Mouse (Mus musculus) layer of hippocampus, adult 18-20 months (tissue): ENCODE data around the gene Synj1. TPM values are rescaled to one million over a fixed set of nuclear protein-coding genes. Genes with fewer than 3 reads are reported as not detected.

Source experiments
- DNase-seq, 2 experiments: peaks; one replicate each; pipeline ENCODE4 v3.0.0; 2022; ENCODE audit warnings: low spot score in 2 of 2
- long read RNA-seq: library from polyadenylated mRNA; stranded (forward); transcript quantifications from one replicate; pipeline ENCODE4 v2.0.0, GENCODE M21; 2021
- total RNA-seq, 2 experiments: library from RNA; stranded (reverse); gene quantifications; 2 replicates each; pipeline ENCODE4 v1.2.3; 2021

Gene Synj1
- total RNA-seq = 100 to 1,000 TPM; 425 to 459 TPM
- long read RNA-seq, full-length matches to known transcripts = 76 of 223 reads
- long read RNA-seq, partial matches to known transcripts = 66 of 223 reads
- long read RNA-seq, other reads (novel, unspliced or antisense) = 81 of 223 reads

GRCm38 (mm10) chr16:91011021-91011683, at the start of gene Synj1:
Gene Synj1 (minus strand): TSS chr16:91011308.
- peak; percentile 93 to 95 for DNase-seq

GRCm38 (mm10) chr16:91057741-91058140, 46.6 kb upstream of the Synj1 start:
- no peak for DNase-seq

- no peak for DNase-seq
Measured at GRCm38 (mm10) chr16:91057261-91057660, 46.2 kb upstream of the Synj1 start.

GRCm38 (mm10) chr16:91056043-91056821, 45.1 kb upstream of the Synj1 start:
- DNase-seq = peak; percentile 44 to 79

GRCm38 (mm10) chr16:91055150-91055549, 44.0 kb upstream of the Synj1 start:
- DNase-seq = no peak

GRCm38 (mm10) chr16:91053599-91053998, 42.5 kb upstream of the Synj1 start:
- DNase-seq = no peak

- peak in 1 of 2 experiments; percentile 29 for DNase-seq
Measured at GRCm38 (mm10) chr16:91045511-91045910, 34.4 kb upstream of the Synj1 start.

- DNase-seq = peak; percentile 98 to 100
Measured at GRCm38 (mm10) chr16:91044270-91045182, 33.4 kb upstream of the Synj1 start, which contains the start of gene Paxbp1. Gene Paxbp1 (minus strand): TSS chr16:91044543.

GRCm38 (mm10) chr16:91043461-91044248, 32.5 kb upstream of the Synj1 start:
- peak; percentile 17 to 46 for DNase-seq

- DNase-seq = no peak
Measured at GRCm38 (mm10) chr16:91042640-91043039, 31.5 kb upstream of the Synj1 start.

GRCm38 (mm10) chr16:91035866-91036265, 24.8 kb upstream of the Synj1 start:
- no peak for DNase-seq

- no peak for DNase-seq
Measured at GRCm38 (mm10) chr16:91030751-91031150, 19.6 kb upstream of the Synj1 start.

GRCm38 (mm10) chr16:91029901-91030300, 18.8 kb upstream of the Synj1 start:
- DNase-seq = no peak

- no peak for DNase-seq
Measured at GRCm38 (mm10) chr16:91029161-91029743, 18.1 kb upstream of the Synj1 start.

- DNase-seq = no peak
Measured at GRCm38 (mm10) chr16:91026290-91026689, 15.2 kb upstream of the Synj1 start.

GRCm38 (mm10) chr16:91023384-91023783, 12.3 kb upstream of the Synj1 start:
- DNase-seq = no peak

GRCm38 (mm10) chr16:91020842-91021483, 9.9 kb upstream of the Synj1 start:
- DNase-seq = no peak

- no peak for DNase-seq
Measured at GRCm38 (mm10) chr16:91019476-91019875, 8.4 kb upstream of the Synj1 start.

- no peak for DNase-seq
Measured at GRCm38 (mm10) chr16:91015761-91016160, 4.7 kb upstream of the Synj1 start.
